Mouse (Mus musculus) heart, postnatal 0 days (tissue): ENCODE results near the gene Tbkbp1.

ENCODE experiments used
- CTCF ChIP-seq: IDR thresholded peaks from 2 replicates; pipeline ENCODE4 v1.5.1; 2016; ENCODE audit warnings: antibody characterized with exemption, control low read depth, low read depth
- EP300 ChIP-seq: IDR thresholded peaks from 2 replicates; pipeline ENCODE4 v1.6.1; 2016; ENCODE audit warnings: antibody characterized with exemption, low read depth

- TF ChIP-seq CTCF (no peak), EP300 (no peak)
These were observed 45.7 kb upstream of the Tbkbp1 start for GRCm38 (mm10) chr11:97197021-97197420.
